In the genomic region with DNA sequence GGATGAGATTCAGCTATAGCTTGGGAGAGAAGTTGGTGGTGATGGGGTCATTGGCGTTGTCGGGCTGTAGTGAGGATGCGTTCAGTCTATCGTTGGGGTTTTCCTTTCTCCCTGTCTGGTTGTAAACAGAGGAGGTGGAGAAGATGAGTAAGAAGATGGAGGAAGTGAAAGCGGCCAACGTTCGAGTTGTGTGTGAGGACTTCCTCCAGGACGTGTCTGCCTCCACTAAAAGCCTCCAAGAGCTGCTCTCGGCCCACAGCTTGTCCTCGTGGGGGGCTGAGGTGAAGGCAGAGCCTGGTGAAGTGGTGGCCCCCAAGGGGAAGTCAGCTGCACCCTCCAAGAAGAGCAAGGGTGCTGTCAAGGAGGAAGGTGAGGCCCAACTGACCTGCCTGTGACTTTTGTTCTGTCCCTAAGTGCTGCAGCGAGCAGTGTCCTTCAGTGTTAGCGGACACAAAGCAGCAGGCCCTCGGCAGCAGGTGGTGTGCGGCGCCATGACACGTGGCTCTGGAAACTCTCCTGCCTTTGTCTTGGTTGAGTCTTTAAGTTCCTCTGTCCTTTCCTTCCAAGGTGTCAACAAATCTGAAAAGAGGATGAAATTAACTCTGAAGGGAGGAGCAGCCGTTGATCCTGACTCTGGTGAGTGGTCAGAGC, we compare ENCODE assay signal across 16 mouse cellular contexts. TPM values are rescaled to one million over a fixed set of nuclear protein-coding genes. Genes with fewer than 3 reads are reported as not detected.
A peak's percentile ranks its signal among the peaks of the same experiment; 100 is the strongest.
DNase-seq lines count a peak whose midpoint lies in the region; ATAC-seq and TF ChIP-seq lines count a peak whose summit lies in the region.
"Had no signal": no experiment of that assay in that cellular context is flagged by ENCODE, and none has a peak within 500 bp of the region (broad histone marks: within the 10 kb centered on the region; RNA-seq: fewer than 3 reads in every experiment).

No protein-coding gene starts in this region.

- TF ChIP-seq CTCF in bone marrow, adult 2 months (IDR thresholded peaks at IDR 0.05; ENCODE audit: control insufficient read depth, insufficient read depth, low read length): no peak

- 43% methylated on average over 17 of the region's 17 CpGs for WGBS in bone marrow, adult 2 months

- peak; percentile 55 for DNase-seq in layer of hippocampus, adult 11-12 months (ENCODE audit: low spot score)
- no peak for DNase-seq in layer of hippocampus, adult 8-10 months (ENCODE audit: low spot score in 2 of 2)
- peak; percentile 30 for DNase-seq in spleen, adult 12 weeks (ENCODE audit: low spot score)
- DNase-seq in gastrocnemius, postnatal 14 days: no peak
- DNase-seq in gastrocnemius, postnatal 36 days: no peak
- DNase-seq: adrenal gland, postnatal 25 days; cerebellum, postnatal 25 days; layer of hippocampus, postnatal 36 days; right cerebral cortex, adult 18-20 months had no signal

- ATAC-seq in common myeloid progenitor, adult 5-6 weeks (replicated peaks; ENCODE audit: low read depth, poor library complexity, severe bottlenecking): peak; percentile 92
- ATAC-seq: forebrain, embryonic 16.5 days; midbrain, embryonic 13.5 days had no signal

- peak overlapping the region; percentile 83 for H3K27ac ChIP-seq in bone marrow, adult 2 months (ENCODE audit: control insufficient read depth, insufficient read depth, low read depth, low read length, poor library complexity)
- H3K27ac ChIP-seq: hindbrain, embryonic 13.5 days; kidney, postnatal 0 days; midbrain, embryonic 13.5 days; neural tube, embryonic 13.5 days had no signal

- no peaks in the 10 kb centered on the region; the same call in none of the 2 replicates for H3K4me1 ChIP-seq in bone marrow, adult 2 months (ENCODE audit: control insufficient read depth, insufficient read depth, low read length)
- H3K4me1 ChIP-seq: hindbrain, embryonic 13.5 days; midbrain, embryonic 13.5 days; neural tube, embryonic 13.5 days had no signal

- no peak overlapping the region for H3K4me3 ChIP-seq in bone marrow, adult 2 months (replicated peaks; ENCODE audit: control insufficient read depth, low read depth, low read length)
- H3K4me3 ChIP-seq: hindbrain, embryonic 13.5 days; midbrain, embryonic 13.5 days; neural tube, embryonic 13.5 days had no signal

- TF ChIP-seq POLR2A in bone marrow, adult 2 months (IDR thresholded peaks at IDR 0.05; ENCODE audit: borderline replicate concordance, control insufficient read depth, low read depth, low read length): peak; percentile 20; the same call in 1 of the 2 replicates

- intact Hi-C loops in gastrocnemius, postnatal 14 days (cut with DNase I; ENCODE audit: low total_unique reads): no loop called here
- intact Hi-C loops in gastrocnemius, postnatal 36 days (cut with DNase I): no loop called here

RNA-seq across cellular contexts. Expression of gene Parp1, which starts 19.2 kb away (rescaled TPM):
- total RNA-seq in layer of hippocampus, adult 8-10 months (2022): 100 to 1,000 TPM; 107 to 134 (median 123) TPM
- 22.0 and 57.7 TPM in 2 replicates for polyA plus RNA-seq in bone marrow, adult 2 months (2011; ENCODE audit: insufficient read depth, insufficient read length, low replicate concordance, missing spikeins)
- 215 and 222 TPM in 2 replicates for total RNA-seq in common myeloid progenitor, adult 5-6 weeks (2017)
- 10 to 100 TPM; 51.9 to 53.6 TPM for total RNA-seq in gastrocnemius, postnatal 14 days (2021)
- total RNA-seq in gastrocnemius, postnatal 36 days (2021): 10 to 100 TPM; 59.3 to 62.7 TPM

RNA-seq across cellular contexts. Expression of gene Lin9, which starts 53.0 kb away (rescaled TPM):
- total RNA-seq in layer of hippocampus, adult 8-10 months (2022): 1 to 10 TPM; 2.7 to 4.6 (median 3.6) TPM
- 8.0 and 14.3 TPM in 2 replicates for polyA plus RNA-seq in bone marrow, adult 2 months (2011; ENCODE audit: insufficient read depth, insufficient read length, low replicate concordance, missing spikeins)
- 38.8 and 54.7 TPM in 2 replicates for total RNA-seq in common myeloid progenitor, adult 5-6 weeks (2017)
- 1 to 10 TPM; 3.2 to 3.6 TPM for total RNA-seq in gastrocnemius, postnatal 14 days (2021)
- total RNA-seq in gastrocnemius, postnatal 36 days (2021): 1 to 10 TPM; 3.5 to 3.6 TPM

Comparison
In these comparisons a context has a peak if more than half of its experiments do, and no peak if none do; other contexts are left out.
1. DNase-seq: peak in layer of hippocampus, adult 11-12 months (single experiment) and spleen, adult 12 weeks (single experiment); none in layer of hippocampus, adult 8-10 months (0 of 2), gastrocnemius, postnatal 14 days (single experiment) and gastrocnemius, postnatal 36 days (0 of 2).